Mouse (Mus musculus) limb, embryonic 13.5 days (tissue): Measurements from ENCODE around the gene St6galnac6. TPM values are rescaled to one million over a fixed set of nuclear protein-coding genes. Genes with fewer than 3 reads are reported as not detected.

ENCODE experiments used
- ATAC-seq: fragments of 200-750 bp; cut with Nextera tagmentation; 2 replicates; pipeline ENCODE4 v1.8.0; 2017; ENCODE audit warnings: low read depth, moderate number of reproducible peaks, moderate TSS enrichment; ENCODE audit not compliant: low FRiP score
- H3K27ac ChIP-seq: fragments of 300-500 bp; sonication (generic); 2 replicates; pipeline ENCODE4 v1.5.1; 2015; ENCODE audit warnings: inconsistent platforms, mild to moderate bottlenecking, moderate library complexity
- H3K27me3 ChIP-seq: fragments of 300-500 bp; sonication (generic); 2 replicates; pipeline ENCODE4 v1.6.1; 2015; ENCODE audit warnings: mild to moderate bottlenecking, inconsistent platforms
- H3K36me3 ChIP-seq: fragments of 300-500 bp; sonication (generic); 2 replicates; pipeline ENCODE4 v1.6.1; 2015; ENCODE audit warnings: inconsistent platforms, mild to moderate bottlenecking, moderate library complexity
- H3K4me1 ChIP-seq: fragments of 300-500 bp; sonication (generic); 2 replicates; pipeline ENCODE4 v1.6.1; 2015; ENCODE audit warnings: inconsistent platforms
- H3K4me2 ChIP-seq: fragments of 300-500 bp; sonication (generic); replicated peaks from 2 replicates; pipeline ENCODE4 v1.6.1; 2015; ENCODE audit warnings: inconsistent platforms, mild to moderate bottlenecking, moderate library complexity
- H3K4me3 ChIP-seq: fragments of 300-500 bp; sonication (generic); 2 replicates; pipeline ENCODE4 v1.5.1; 2015; ENCODE audit warnings: moderate library complexity, mild to moderate bottlenecking, inconsistent platforms
- H3K9ac ChIP-seq: fragments of 300-500 bp; sonication (generic); 2 replicates; pipeline ENCODE4 v1.6.1; 2015; ENCODE audit warnings: mild to moderate bottlenecking, inconsistent platforms
- H3K9me3 ChIP-seq: fragments of 300-500 bp; sonication (generic); 2 replicates; pipeline ENCODE4 v1.6.1; 2016; ENCODE audit warnings: inconsistent platforms
- WGBS: fragments of 180-500 bp; shearing (Covaris S2); methylation state at CpG from one replicate; pipeline ENCODE4 v1.1.7; 2015; 5-methylcytosine and 5-hydroxymethylcytosine counted together
- polyA plus RNA-seq: library from polyadenylated mRNA; unstranded; fragments of >200 nt; fragmentation: Nextera tagmentation; extraction: Ambion mirVana; gene quantifications from 2 replicates; pipeline ENCODE4 v1.2.1, GENCODE M21; 2015

Gene St6galnac6
- polyA plus RNA-seq, 1 experiment from 2014 or later: 29.5 TPM

GRCm38 (mm10) chr2:32607262-32607947 lies 7.9 kb downstream of the St6galnac6 start:
- Histone ChIP-seq H3K4me2 (peak overlapping the region; percentile 86), H3K9me3 (no peaks in the 10 kb centered on the region), H3K4me3 (peak overlapping the region; percentile 77), H3K27ac (peak overlapping the region; percentile 28; the same call in 1 of the 2 replicates), H3K27me3 (no peaks in the 10 kb centered on the region), H3K9ac (peak overlapping the region; percentile 87), H3K4me1 (peaks cover 44% of the 10 kb centered on the region), H3K36me3 (peaks cover 5% of the 10 kb centered on the region)
- WGBS: 7% methylated on average over 34 of the region's 34 CpGs
- ATAC-seq: peak; percentile 22

GRCm38 (mm10) chr2:32608141-32608777 lies 8.8 kb downstream of the St6galnac6 start:
- peak overlapping the region; percentile 77 for H3K4me3 ChIP-seq
- peak overlapping the region; percentile 55; the same call in 1 of the 2 replicates for H3K27ac ChIP-seq
- peaks cover 42% of the 10 kb centered on the region for H3K4me1 ChIP-seq
- peak overlapping the region; percentile 86 for H3K4me2 ChIP-seq
- ATAC-seq: peak; percentile 45; the same call in 1 of the 2 replicates
- peak overlapping the region; percentile 87; the same call in 1 of the 2 replicates for H3K9ac ChIP-seq
- H3K36me3 ChIP-seq: peaks cover 13% of the 10 kb centered on the region
- no peaks in the 10 kb centered on the region for H3K27me3 ChIP-seq
- no peaks in the 10 kb centered on the region for H3K9me3 ChIP-seq
- WGBS: 4% methylated on average over 25 of the region's 25 CpGs

- Histone ChIP-seq H3K4me3 (peak overlapping the region; percentile 77), H3K36me3 (peaks cover 19% of the 10 kb centered on the region), H3K9me3 (no peaks in the 10 kb centered on the region), H3K4me1 (peaks cover 42% of the 10 kb centered on the region), H3K4me2 (peak overlapping the region; percentile 86), H3K9ac (peak overlapping the region; percentile 27; the same call in 1 of the 2 replicates), H3K27me3 (no peaks in the 10 kb centered on the region), H3K27ac (peak overlapping the region; percentile 55; the same call in 1 of the 2 replicates)
- WGBS: 43% methylated on average over 18 of the region's 18 CpGs
- no peak for ATAC-seq
Observed at GRCm38 (mm10) chr2:32608778-32609435, 9.4 kb downstream of the St6galnac6 start.

GRCm38 (mm10) chr2:32610610-32611229 lies 11.2 kb downstream of the St6galnac6 start:
- WGBS: 16% methylated on average over 23 of the region's 23 CpGs
- H3K9me3 ChIP-seq: no peaks in the 10 kb centered on the region
- H3K27me3 ChIP-seq: no peaks in the 10 kb centered on the region
- peak overlapping the region; percentile 42 for H3K4me3 ChIP-seq
- H3K36me3 ChIP-seq: peaks cover 33% of the 10 kb centered on the region
- H3K4me2 ChIP-seq: peak overlapping the region; percentile 64
- H3K9ac ChIP-seq: peak overlapping the region; percentile 20; the same call in 1 of the 2 replicates
- ATAC-seq: no peak
- H3K4me1 ChIP-seq: peaks cover 42% of the 10 kb centered on the region
- peak overlapping the region; percentile 23; the same call in 1 of the 2 replicates for H3K27ac ChIP-seq

- no peaks in the 10 kb centered on the region for H3K27me3 ChIP-seq
- peaks cover 38% of the 10 kb centered on the region for H3K4me1 ChIP-seq
- peaks cover 4% of the 10 kb centered on the region; the same call in 1 of the 2 replicates for H3K9me3 ChIP-seq
- H3K4me3 ChIP-seq: no peak overlapping the region
- peaks cover 47% of the 10 kb centered on the region for H3K36me3 ChIP-seq
- no peak overlapping the region for H3K9ac ChIP-seq
- 67% methylated on average over 26 of the region's 26 CpGs for WGBS
- H3K4me2 ChIP-seq: no peak overlapping the region
- H3K27ac ChIP-seq: no peak overlapping the region
- ATAC-seq: no peak
Observed at GRCm38 (mm10) chr2:32612274-32612673, 12.8 kb downstream of the St6galnac6 start.

- 97% methylated on average over 1 of the region's 1 CpGs for WGBS
- H3K4me2 ChIP-seq: no peak overlapping the region
- H3K27me3 ChIP-seq: no peaks in the 10 kb centered on the region
- H3K36me3 ChIP-seq: peaks cover 64% of the 10 kb centered on the region
- peaks cover 4% of the 10 kb centered on the region; the same call in 1 of the 2 replicates for H3K9me3 ChIP-seq
- H3K4me3 ChIP-seq: no peak overlapping the region
- peaks cover 38% of the 10 kb centered on the region for H3K4me1 ChIP-seq
- ATAC-seq: no peak
- H3K27ac ChIP-seq: no peak overlapping the region
- no peak overlapping the region for H3K9ac ChIP-seq
Observed at GRCm38 (mm10) chr2:32617109-32617508, 17.6 kb downstream of the St6galnac6 start.

- peaks cover 4% of the 10 kb centered on the region; the same call in 1 of the 2 replicates for H3K9me3 ChIP-seq
- H3K4me2 ChIP-seq: no peak overlapping the region
- no peak overlapping the region for H3K9ac ChIP-seq
- 95% methylated on average over 4 of the region's 4 CpGs for WGBS
- H3K36me3 ChIP-seq: peaks cover 59% of the 10 kb centered on the region
- H3K27ac ChIP-seq: no peak overlapping the region
- no peak overlapping the region for H3K4me3 ChIP-seq
- peaks cover 40% of the 10 kb centered on the region for H3K4me1 ChIP-seq
- no peaks in the 10 kb centered on the region for H3K27me3 ChIP-seq
- no peak for ATAC-seq
Observed at GRCm38 (mm10) chr2:32617601-32618000, 18.1 kb downstream of the St6galnac6 start.

- Histone ChIP-seq H3K36me3 (peaks cover 55% of the 10 kb centered on the region), H3K4me3 (no peak overlapping the region), H3K9ac (no peak overlapping the region), H3K27me3 (no peaks in the 10 kb centered on the region), H3K4me2 (no peak overlapping the region), H3K27ac (no peak overlapping the region), H3K4me1 (peaks cover 40% of the 10 kb centered on the region), H3K9me3 (peaks cover 4% of the 10 kb centered on the region; the same call in 1 of the 2 replicates)
- ATAC-seq: no peak
- 69% methylated on average over 9 of the region's 9 CpGs for WGBS
Observed at GRCm38 (mm10) chr2:32618051-32618450, 18.5 kb downstream of the St6galnac6 start.

GRCm38 (mm10) chr2:32620682-32621516 lies 21.4 kb downstream of the St6galnac6 start:
- WGBS: 16% methylated on average over 4 of the region's 4 CpGs
- Histone ChIP-seq H3K9ac (peak overlapping the region; percentile 51), H3K4me3 (no peak overlapping the region), H3K4me1 (peaks cover 58% of the 10 kb centered on the region), H3K27me3 (no peaks in the 10 kb centered on the region), H3K36me3 (peaks cover 31% of the 10 kb centered on the region), H3K27ac (peak overlapping the region; percentile 92), H3K4me2 (peak overlapping the region; percentile 23), H3K9me3 (peaks cover 4% of the 10 kb centered on the region; the same call in 1 of the 2 replicates)
- peak; percentile 49 for ATAC-seq

GRCm38 (mm10) chr2:32621517-32621859 lies 22.0 kb downstream of the St6galnac6 start, which contains the start of gene Ak1:
Ak1 (plus strand) TSS chr2:32621758.
- ATAC-seq: no peak
- no peaks in the 10 kb centered on the region for H3K27me3 ChIP-seq
- peak within 1 kb of the TSS; percentile 51 for H3K9ac ChIP-seq
- 28% methylated on average over 7 of the region's 7 CpGs for WGBS
- H3K4me3 ChIP-seq: no peak within 1 kb of the TSS
- H3K36me3 ChIP-seq: peaks cover 25% of the 10 kb centered on the region
- peak within 1 kb of the TSS; percentile 23 for H3K4me2 ChIP-seq
- peaks cover 64% of the 10 kb centered on the region for H3K4me1 ChIP-seq
- H3K9me3 ChIP-seq: peaks cover 4% of the 10 kb centered on the region; the same call in 1 of the 2 replicates
- H3K27ac ChIP-seq: peak within 1 kb of the TSS; percentile 92
